Mouse (Mus musculus) kidney, adult 2 months (tissue): ENCODE results near the gene Lrguk.

Experiments used
- CTCF ChIP-seq: fragments of 200-500 bp; conservative IDR thresholded peaks from 2 replicates; pipeline ENCODE4 v1.5.1; 2011; ENCODE audit warnings: low read depth, mild to moderate bottlenecking, control low read depth, low read length, moderate library complexity, mixed read lengths; ENCODE audit not compliant: insufficient read depth, insufficient read length
- POLR2A ChIP-seq: fragments of 200-500 bp; IDR thresholded peaks from one replicate; pipeline ENCODE4 v1.6.1; 2011; ENCODE audit warnings: low read depth, low read length, control low read depth

- TF ChIP-seq CTCF (no peak), POLR2A (no peak)
These were observed 109.1 kb downstream of the Lrguk start for GRCm38 (mm10) chr6:34138366-34138765.
